Mouse (Mus musculus): Measurements from ENCODE around the gene Stim2. TPM values are rescaled to one million over a fixed set of nuclear protein-coding genes. Genes with fewer than 3 reads are reported as not detected.

Stim2 gene
- polyA plus RNA-seq, 1 experiment from 2014 or later = 16.9 TPM

DNA sequence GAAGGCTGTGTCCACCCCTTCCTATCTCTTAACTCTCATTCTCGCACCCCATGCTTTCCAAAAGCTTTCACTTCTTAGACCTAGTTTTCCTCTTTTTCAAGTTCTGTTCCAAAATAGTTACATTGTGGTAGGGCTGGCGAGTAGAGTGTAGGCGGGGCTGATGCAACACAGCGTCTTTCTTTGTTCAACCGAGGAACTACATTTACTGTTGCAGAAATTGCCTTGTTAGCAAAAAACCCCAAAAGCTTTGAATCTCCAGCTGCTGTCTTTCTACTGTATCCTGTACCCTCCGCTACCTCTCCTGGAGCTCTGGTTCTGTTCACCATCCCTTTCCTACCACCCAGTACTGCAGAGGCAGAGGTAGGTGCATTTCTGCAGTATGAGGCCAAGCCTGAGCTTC, 99.9 kb downstream of the Stim2 start:
- Histone ChIP-seq H3K9me3 (ENCODE audit: control insufficient read depth, low read length) (no peaks in the 10 kb centered on the region), H3K4me2 (ENCODE audit: low read depth, severe bottlenecking) (no peak overlapping the region), H3K27me3 (ENCODE audit: control insufficient read depth, insufficient read depth, low read length) (no peaks in the 10 kb centered on the region), H3K27ac (replicated peaks; ENCODE audit: low read depth, low read length) (no peak overlapping the region), H3K36me3 (ENCODE audit: control insufficient read depth, insufficient read depth, low read length) (no peaks in the 10 kb centered on the region), H3K4me3 (ENCODE audit: low read depth, low read length) (no peak overlapping the region), H3K4me1 (ENCODE audit: control insufficient read depth, insufficient read depth, low read length) (no peaks in the 10 kb centered on the region), H3K9ac (ENCODE audit: low read length) (no peak overlapping the region)
- ATAC-seq (ENCODE audit: insufficient number of reproducible peaks, low FRiP score, low TSS enrichment, low read depth) (no peak), DNase-seq (ENCODE audit: low spot score) (no peak)
- WGBS = 89% methylated on average over 6 of the region's 6 CpGs

DNA sequence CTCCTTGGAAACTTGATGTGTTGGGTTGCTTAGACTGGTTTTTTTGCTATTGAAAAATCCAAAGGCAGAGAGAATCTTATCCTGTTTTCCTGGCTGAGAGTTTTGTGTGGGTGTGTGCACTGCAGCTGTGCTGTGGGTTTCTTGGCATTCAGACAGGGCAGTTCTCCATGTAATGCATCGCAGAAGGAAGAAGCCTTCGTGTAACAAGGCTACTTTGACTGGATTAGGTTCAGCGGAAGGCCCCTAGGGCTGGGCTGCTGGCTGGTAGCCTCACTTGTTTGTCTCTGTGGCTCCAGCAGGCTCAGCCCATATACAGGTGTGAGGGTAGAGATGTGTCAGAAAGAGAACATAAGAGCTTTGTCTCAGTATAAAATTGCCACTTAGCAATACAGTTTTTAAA, 102.6 kb downstream of the Stim2 start:
- Histone ChIP-seq H3K36me3 (ENCODE audit: control insufficient read depth, insufficient read depth, low read length) (no peaks in the 10 kb centered on the region), H3K9me3 (ENCODE audit: control insufficient read depth, low read length) (no peaks in the 10 kb centered on the region), H3K4me3 (ENCODE audit: low read depth, low read length) (no peak overlapping the region), H3K9ac (ENCODE audit: low read length) (no peak overlapping the region), H3K27me3 (ENCODE audit: control insufficient read depth, insufficient read depth, low read length) (no peaks in the 10 kb centered on the region), H3K4me2 (ENCODE audit: low read depth, severe bottlenecking) (no peak overlapping the region), H3K4me1 (ENCODE audit: control insufficient read depth, insufficient read depth, low read length) (no peaks in the 10 kb centered on the region), H3K27ac (replicated peaks; ENCODE audit: low read depth, low read length) (no peak overlapping the region)
- no peak for DNase-seq (ENCODE audit: low spot score)
- 81% methylated on average over 3 of the region's 3 CpGs for WGBS
- ATAC-seq (ENCODE audit: insufficient number of reproducible peaks, low FRiP score, low TSS enrichment, low read depth) = no peak

DNA sequence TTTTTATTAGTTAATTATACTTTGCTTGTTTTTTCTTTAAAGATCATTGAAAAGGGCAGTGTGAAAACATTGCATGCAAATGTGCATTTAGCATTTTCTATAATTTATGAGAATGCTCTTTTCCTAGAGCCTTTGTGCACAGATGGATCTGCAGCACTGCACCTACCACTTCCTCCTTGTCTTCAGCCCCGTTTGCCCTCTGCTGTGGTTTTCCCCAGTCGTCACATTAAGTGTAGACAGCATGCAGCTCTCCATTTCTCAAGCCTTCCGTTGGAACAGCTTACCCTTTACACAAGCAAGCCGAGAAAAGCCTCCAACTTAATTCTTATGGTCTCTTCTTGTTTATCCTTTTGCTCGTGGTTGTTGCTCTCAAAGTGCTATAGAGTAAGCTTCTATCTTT, 103.0 kb downstream of the Stim2 start:
- Histone ChIP-seq H3K27ac (replicated peaks; ENCODE audit: low read depth, low read length) (no peak overlapping the region), H3K4me1 (ENCODE audit: control insufficient read depth, insufficient read depth, low read length) (no peaks in the 10 kb centered on the region), H3K4me2 (ENCODE audit: low read depth, severe bottlenecking) (no peak overlapping the region), H3K4me3 (ENCODE audit: low read depth, low read length) (no peak overlapping the region), H3K9me3 (ENCODE audit: control insufficient read depth, low read length) (no peaks in the 10 kb centered on the region), H3K36me3 (ENCODE audit: control insufficient read depth, insufficient read depth, low read length) (no peaks in the 10 kb centered on the region), H3K9ac (ENCODE audit: low read length) (no peak overlapping the region), H3K27me3 (ENCODE audit: control insufficient read depth, insufficient read depth, low read length) (no peaks in the 10 kb centered on the region)
- 61% methylated on average over 5 of the region's 5 CpGs for WGBS
- ATAC-seq (ENCODE audit: insufficient number of reproducible peaks, low FRiP score, low TSS enrichment, low read depth) (no peak), DNase-seq (ENCODE audit: low spot score) (no peak)

DNA sequence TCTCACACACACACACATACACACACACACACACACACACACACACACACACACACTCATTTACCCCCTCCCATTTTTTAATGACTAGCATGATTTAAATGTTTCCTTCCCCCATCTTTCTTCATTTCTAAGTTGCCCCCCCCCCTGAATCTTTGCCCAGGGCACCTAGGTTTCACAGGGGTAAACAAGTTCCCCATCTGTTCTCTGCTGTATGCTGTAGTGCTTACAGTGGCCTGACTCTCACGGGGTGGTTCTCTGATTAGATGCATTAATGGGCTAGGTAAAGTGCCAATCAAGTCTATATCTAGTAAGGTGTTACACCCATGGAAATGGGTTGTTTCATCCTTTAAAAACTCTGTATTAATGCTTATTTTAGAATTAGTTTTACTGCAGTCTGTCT, 103.7 kb downstream of the Stim2 start:
- Histone ChIP-seq H3K4me2 (ENCODE audit: low read depth, severe bottlenecking) (no peak overlapping the region), H3K9me3 (ENCODE audit: control insufficient read depth, low read length) (no peaks in the 10 kb centered on the region), H3K27ac (replicated peaks; ENCODE audit: low read depth, low read length) (no peak overlapping the region), H3K9ac (ENCODE audit: low read length) (no peak overlapping the region), H3K36me3 (ENCODE audit: control insufficient read depth, insufficient read depth, low read length) (no peaks in the 10 kb centered on the region), H3K4me1 (ENCODE audit: control insufficient read depth, insufficient read depth, low read length) (no peaks in the 10 kb centered on the region), H3K4me3 (ENCODE audit: low read depth, low read length) (no peak overlapping the region), H3K27me3 (ENCODE audit: control insufficient read depth, insufficient read depth, low read length) (no peaks in the 10 kb centered on the region)
- ATAC-seq (ENCODE audit: insufficient number of reproducible peaks, low FRiP score, low TSS enrichment, low read depth) = no peak
- DNase-seq (ENCODE audit: low spot score) = no peak
- WGBS = 83% methylated on average over 1 of the region's 1 CpGs

DNA sequence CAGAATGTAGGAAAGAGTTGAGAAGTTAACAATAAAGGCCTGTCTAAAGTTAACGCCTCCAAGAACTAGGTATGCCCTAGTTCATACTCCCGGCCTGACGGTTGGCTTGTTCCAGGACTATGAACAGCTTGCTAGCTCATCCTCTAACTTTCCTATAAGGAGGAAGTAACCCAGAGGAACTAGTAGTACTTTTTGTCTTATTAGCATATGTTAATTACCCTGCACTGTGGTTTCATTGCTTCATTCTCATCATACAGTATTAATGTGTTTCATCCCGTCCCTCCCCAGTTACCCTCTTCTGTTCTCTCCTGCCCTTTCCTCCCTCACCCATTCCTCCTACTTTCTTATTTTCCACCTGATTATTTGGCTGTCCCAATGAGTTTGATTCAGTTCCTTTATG, 108.4 kb downstream of the Stim2 start:
- Histone ChIP-seq H3K36me3 (ENCODE audit: control insufficient read depth, insufficient read depth, low read length) (no peaks in the 10 kb centered on the region), H3K4me1 (ENCODE audit: control insufficient read depth, insufficient read depth, low read length) (no peaks in the 10 kb centered on the region), H3K9me3 (ENCODE audit: control insufficient read depth, low read length) (no peaks in the 10 kb centered on the region), H3K4me2 (ENCODE audit: low read depth, severe bottlenecking) (no peak overlapping the region), H3K4me3 (ENCODE audit: low read depth, low read length) (no peak overlapping the region), H3K27me3 (ENCODE audit: control insufficient read depth, insufficient read depth, low read length) (no peaks in the 10 kb centered on the region), H3K27ac (replicated peaks; ENCODE audit: low read depth, low read length) (no peak overlapping the region), H3K9ac (ENCODE audit: low read length) (no peak overlapping the region)
- DNase-seq (ENCODE audit: low spot score) (no peak), ATAC-seq (ENCODE audit: insufficient number of reproducible peaks, low FRiP score, low TSS enrichment, low read depth) (no peak)
- WGBS = 93% methylated on average over 4 of the region's 4 CpGs

DNA sequence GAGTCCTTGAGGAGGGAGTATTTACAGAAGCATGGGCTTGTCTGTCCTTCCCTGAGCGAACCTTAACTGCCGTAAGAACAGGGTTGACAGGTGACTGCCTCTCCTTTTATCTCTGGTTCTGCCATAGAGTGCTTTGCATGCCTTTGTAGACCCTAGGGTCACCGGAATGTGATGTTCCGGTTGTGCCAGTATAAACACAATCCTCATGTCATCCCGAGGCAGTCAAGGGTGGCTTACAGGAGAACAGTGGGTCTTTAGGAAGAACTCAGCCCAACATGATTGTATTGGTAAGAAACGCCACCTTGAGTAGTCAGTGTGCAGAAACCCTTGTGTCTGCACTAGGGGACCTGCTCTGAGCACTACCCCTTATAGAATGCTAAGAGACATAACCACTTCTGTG, 108.8 kb downstream of the Stim2 start:
- no peaks in the 10 kb centered on the region for H3K9me3 ChIP-seq (ENCODE audit: control insufficient read depth, low read length)
- no peak overlapping the region for H3K27ac ChIP-seq (replicated peaks; ENCODE audit: low read depth, low read length)
- no peak overlapping the region for H3K9ac ChIP-seq (ENCODE audit: low read length)
- ATAC-seq (ENCODE audit: insufficient number of reproducible peaks, low FRiP score, low TSS enrichment, low read depth) (no peak), DNase-seq (ENCODE audit: low spot score) (no peak)
- H3K36me3 ChIP-seq (ENCODE audit: control insufficient read depth, insufficient read depth, low read length) = no peaks in the 10 kb centered on the region
- H3K4me2 ChIP-seq (ENCODE audit: low read depth, severe bottlenecking) = no peak overlapping the region
- WGBS = 76% methylated on average over 6 of the region's 6 CpGs
- no peaks in the 10 kb centered on the region for H3K27me3 ChIP-seq (ENCODE audit: control insufficient read depth, insufficient read depth, low read length)
- no peak overlapping the region for H3K4me3 ChIP-seq (ENCODE audit: low read depth, low read length)
- no peaks in the 10 kb centered on the region for H3K4me1 ChIP-seq (ENCODE audit: control insufficient read depth, insufficient read depth, low read length)

DNA sequence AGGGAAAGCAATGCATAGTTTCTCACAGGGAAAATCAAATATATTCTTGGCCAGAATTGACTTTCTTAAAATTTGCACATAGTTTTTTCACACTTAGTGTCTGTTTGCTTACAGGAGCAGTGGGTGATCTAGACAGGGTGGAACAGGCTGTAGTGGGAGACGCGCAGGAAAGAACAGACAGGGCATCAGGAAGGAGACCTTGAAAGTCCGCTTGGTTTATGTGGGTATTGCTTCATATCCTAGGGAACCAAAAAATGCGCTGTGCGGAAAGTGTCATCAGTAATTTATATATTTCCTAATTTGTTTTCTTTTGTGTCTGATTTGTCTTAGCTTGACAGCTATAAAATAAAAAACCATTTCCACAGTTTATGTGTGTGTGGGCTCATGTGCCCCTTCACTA, 110.8 kb downstream of the Stim2 start:
- 95% methylated on average over 5 of the region's 5 CpGs for WGBS

DNA sequence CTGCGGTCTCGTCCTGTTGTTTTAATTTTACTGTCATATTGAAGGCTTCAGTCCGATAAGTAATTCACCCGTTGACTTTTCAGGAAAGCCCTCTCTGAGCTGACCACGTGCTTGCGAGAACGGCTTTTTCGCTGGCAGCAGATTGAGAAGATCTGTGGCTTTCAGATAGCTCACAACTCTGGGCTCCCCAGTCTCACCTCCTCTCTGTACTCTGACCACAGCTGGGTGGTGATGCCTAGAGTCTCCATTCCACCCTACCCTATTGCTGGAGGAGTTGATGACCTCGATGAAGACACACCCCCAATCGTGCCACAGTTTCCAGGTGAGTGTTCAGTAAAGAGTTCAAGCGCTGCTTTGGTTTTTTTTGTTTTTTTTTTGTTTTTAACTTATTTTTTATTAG, 112.5 kb downstream of the Stim2 start:
- WGBS = 93% methylated on average over 11 of the region's 11 CpGs
- DNase-seq (ENCODE audit: low spot score) (no peak), ATAC-seq (ENCODE audit: insufficient number of reproducible peaks, low FRiP score, low TSS enrichment, low read depth) (no peak)
- Histone ChIP-seq H3K27me3 (ENCODE audit: control insufficient read depth, insufficient read depth, low read length) (no peaks in the 10 kb centered on the region), H3K4me1 (ENCODE audit: control insufficient read depth, insufficient read depth, low read length) (no peaks in the 10 kb centered on the region), H3K4me3 (ENCODE audit: low read depth, low read length) (no peak overlapping the region), H3K9ac (ENCODE audit: low read length) (no peak overlapping the region), H3K27ac (replicated peaks; ENCODE audit: low read depth, low read length) (no peak overlapping the region), H3K4me2 (ENCODE audit: low read depth, severe bottlenecking) (no peak overlapping the region), H3K9me3 (ENCODE audit: control insufficient read depth, low read length) (no peaks in the 10 kb centered on the region), H3K36me3 (ENCODE audit: control insufficient read depth, insufficient read depth, low read length) (no peaks in the 10 kb centered on the region)

More for the DNA sequence above, 110.8 kb downstream of the Stim2 start:
- H3K4me2 ChIP-seq (ENCODE audit: low read depth, severe bottlenecking) = no peak overlapping the region
- no peak overlapping the region for H3K27ac ChIP-seq (replicated peaks; ENCODE audit: low read depth, low read length)
- no peak overlapping the region for H3K9ac ChIP-seq (ENCODE audit: low read length)
- H3K9me3 ChIP-seq (ENCODE audit: control insufficient read depth, low read length) = no peaks in the 10 kb centered on the region
- H3K36me3 ChIP-seq (ENCODE audit: control insufficient read depth, insufficient read depth, low read length) = no peaks in the 10 kb centered on the region
- H3K27me3 ChIP-seq (ENCODE audit: control insufficient read depth, insufficient read depth, low read length) = no peaks in the 10 kb centered on the region
- no peak for ATAC-seq (ENCODE audit: insufficient number of reproducible peaks, low FRiP score, low TSS enrichment, low read depth)
- no peak for DNase-seq (ENCODE audit: low spot score)
- no peak overlapping the region for H3K4me3 ChIP-seq (ENCODE audit: low read depth, low read length)
- no peaks in the 10 kb centered on the region for H3K4me1 ChIP-seq (ENCODE audit: control insufficient read depth, insufficient read depth, low read length)

DNA sequence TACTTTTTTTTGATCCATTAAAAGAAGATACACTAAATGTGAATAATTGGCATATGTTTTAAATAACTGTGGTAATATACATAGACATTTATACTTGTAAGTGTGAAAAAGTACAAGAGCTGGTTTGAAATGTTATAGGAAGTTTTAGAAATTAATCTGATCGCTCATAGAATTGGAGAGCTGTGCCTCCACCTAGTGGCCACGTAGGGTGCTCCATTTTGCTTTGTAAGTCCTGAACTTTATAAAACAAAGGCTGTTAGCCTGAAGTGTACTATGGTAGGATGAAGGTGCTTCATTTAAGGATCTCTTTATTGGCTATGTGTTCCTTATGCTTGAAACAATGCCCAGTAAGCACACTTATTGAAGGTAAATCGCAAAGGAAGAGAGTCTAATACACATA, 115.0 kb downstream of the Stim2 start:
- 33% methylated on average over 3 of the region's 3 CpGs for WGBS

More for the DNA sequence above, 115.0 kb downstream of the Stim2 start:
- Histone ChIP-seq H3K27ac (replicated peaks; ENCODE audit: low read depth, low read length) (no peak overlapping the region), H3K4me1 (ENCODE audit: control insufficient read depth, insufficient read depth, low read length) (no peaks in the 10 kb centered on the region), H3K4me2 (ENCODE audit: low read depth, severe bottlenecking) (no peak overlapping the region), H3K36me3 (ENCODE audit: control insufficient read depth, insufficient read depth, low read length) (no peaks in the 10 kb centered on the region), H3K27me3 (ENCODE audit: control insufficient read depth, insufficient read depth, low read length) (no peaks in the 10 kb centered on the region), H3K9me3 (ENCODE audit: control insufficient read depth, low read length) (no peaks in the 10 kb centered on the region), H3K4me3 (ENCODE audit: low read depth, low read length) (no peak overlapping the region), H3K9ac (ENCODE audit: low read length) (no peak overlapping the region)
- no peak for ATAC-seq (ENCODE audit: insufficient number of reproducible peaks, low FRiP score, low TSS enrichment, low read depth)
- DNase-seq (ENCODE audit: low spot score) = peak; percentile 61

All from limb, embryonic 11.5 days (tissue).